Mouse (Mus musculus): Measurements from ENCODE around the gene Dchs1. TPM values are rescaled to one million over a fixed set of nuclear protein-coding genes. Genes with fewer than 3 reads are reported as not detected.
A peak's percentile ranks its signal among the peaks of the same experiment; 100 is the strongest.
"Not testable (repeated sequence)": the region's sequence is repeated elsewhere in the genome, so short reads cannot be mapped to it uniquely, and the experiment has no call there.

Dchs1 gene
- polyA plus RNA-seq, 1 experiment from 2014 or later, result 7.6 TPM

GRCm38 (mm10) chr7:105736264-105736901 is 51.1 kb downstream of the Dchs1 start, which contains the start of gene Ilk:
TSS of gene Ilk (plus strand) at chr7:105736592.
- ATAC-seq (replicated peaks; ENCODE audit: insufficient number of reproducible peaks, low FRiP score, low TSS enrichment), result peak; percentile 96
- 1% methylated on average over 42 of the region's 62 CpGs for WGBS (ENCODE audit: insufficient replicate concordance)
- peak within 1 kb of the TSS; percentile 71 for H3K4me3 ChIP-seq (ENCODE audit: low read depth, low read length)
- no peaks in the 10 kb centered on the region for H3K9me3 ChIP-seq (replicated peaks; ENCODE audit: control insufficient read depth, low read length)
- no peaks in the 10 kb centered on the region for H3K27me3 ChIP-seq (ENCODE audit: control insufficient read depth, insufficient read depth, low read length)
- peaks cover 23% of the 10 kb centered on the region for H3K4me1 ChIP-seq (ENCODE audit: control insufficient read depth, insufficient read depth, low read length)
- peaks cover 29% of the 10 kb centered on the region for H3K36me3 ChIP-seq (ENCODE audit: control insufficient read depth, insufficient read depth, low read length)
- H3K4me2 ChIP-seq, result peak within 1 kb of the TSS; percentile 78
- peak within 1 kb of the TSS; percentile 97 for H3K27ac ChIP-seq (ENCODE audit: low read depth, low read length)
- peak within 1 kb of the TSS; percentile 98 for H3K9ac ChIP-seq (ENCODE audit: low read depth, low read length)

- not testable (repeated sequence) for H3K27ac ChIP-seq (ENCODE audit: low read depth, low read length); ATAC-seq (replicated peaks; ENCODE audit: insufficient number of reproducible peaks, low FRiP score, low TSS enrichment); H3K9me3 ChIP-seq (replicated peaks; ENCODE audit: control insufficient read depth, low read length); H3K27me3 ChIP-seq (ENCODE audit: control insufficient read depth, insufficient read depth, low read length)
- Histone ChIP-seq H3K4me3 (ENCODE audit: low read depth, low read length) (peak overlapping the region; percentile 71), H3K4me1 (ENCODE audit: control insufficient read depth, insufficient read depth, low read length) (peaks cover 23% of the 10 kb centered on the region), H3K9ac (ENCODE audit: low read depth, low read length) (peak overlapping the region; percentile 98), H3K4me2 (peak overlapping the region; percentile 78), H3K36me3 (ENCODE audit: control insufficient read depth, insufficient read depth, low read length) (peaks cover 21% of the 10 kb centered on the region)
- WGBS (ENCODE audit: insufficient replicate concordance), result 48% methylated on average over 4 of the region's 4 CpGs
These were observed 52.0 kb downstream of the Dchs1 start for GRCm38 (mm10) chr7:105735464-105735863.

DNA sequence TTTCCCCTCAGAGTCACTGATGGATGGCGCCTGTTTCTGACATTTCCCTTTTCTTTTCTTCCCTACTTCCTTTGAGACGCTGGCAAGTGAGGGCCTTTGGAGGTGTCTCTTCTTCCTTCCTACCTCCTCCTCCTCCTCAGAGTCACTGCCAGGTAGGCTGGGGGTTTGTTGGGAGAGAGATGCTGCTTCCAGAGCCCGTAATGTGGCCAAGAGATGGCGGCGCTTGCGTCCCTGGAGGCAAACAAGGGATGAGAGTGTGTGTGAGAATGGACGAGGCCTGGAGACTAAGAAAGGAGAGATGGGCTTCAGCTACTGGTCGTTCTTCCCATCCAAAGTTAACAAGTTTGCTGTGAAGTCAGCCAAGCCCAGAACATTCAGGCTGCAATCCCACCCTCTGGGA is 52.6 kb downstream of the Dchs1 start:
- no peak for ATAC-seq (replicated peaks; ENCODE audit: insufficient number of reproducible peaks, low FRiP score, low TSS enrichment)
- Histone ChIP-seq H3K27ac (ENCODE audit: low read depth, low read length) (no peak overlapping the region), H3K4me2 (peak overlapping the region; percentile 78), H3K4me3 (ENCODE audit: low read depth, low read length) (no peak overlapping the region), H3K9ac (ENCODE audit: low read depth, low read length) (no peak overlapping the region), H3K9me3 (replicated peaks; ENCODE audit: control insufficient read depth, low read length) (no peaks in the 10 kb centered on the region), H3K4me1 (ENCODE audit: control insufficient read depth, insufficient read depth, low read length) (peaks cover 23% of the 10 kb centered on the region), H3K36me3 (ENCODE audit: control insufficient read depth, insufficient read depth, low read length) (peaks cover 19% of the 10 kb centered on the region), H3K27me3 (ENCODE audit: control insufficient read depth, insufficient read depth, low read length) (no peaks in the 10 kb centered on the region)
- WGBS (ENCODE audit: insufficient replicate concordance), result 85% methylated on average over 8 of the region's 8 CpGs

DNA sequence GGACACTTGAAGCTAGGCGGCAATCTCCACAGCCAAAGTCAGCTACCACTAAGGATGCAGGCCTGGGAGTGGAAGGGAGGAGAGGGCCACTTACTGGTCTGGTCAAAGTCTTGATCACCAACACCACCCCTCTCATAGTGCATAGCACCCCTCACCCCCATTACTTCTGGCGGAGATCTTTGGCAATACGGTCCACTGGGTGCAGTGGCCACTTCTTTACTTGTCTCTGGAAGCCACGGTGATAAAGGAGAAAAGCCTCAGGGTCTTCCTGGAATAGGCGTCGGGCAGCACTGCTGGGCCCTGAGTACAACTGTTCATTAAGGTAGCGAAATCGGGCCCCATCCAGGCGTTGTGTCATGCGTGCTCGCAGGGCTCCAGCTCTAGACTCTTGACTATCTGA is 53.6 kb downstream of the Dchs1 start:
- Histone ChIP-seq H3K27me3 (ENCODE audit: control insufficient read depth, insufficient read depth, low read length) (no peaks in the 10 kb centered on the region), H3K4me1 (ENCODE audit: control insufficient read depth, insufficient read depth, low read length) (peaks cover 15% of the 10 kb centered on the region), H3K9me3 (replicated peaks; ENCODE audit: control insufficient read depth, low read length) (no peaks in the 10 kb centered on the region), H3K4me2 (no peak overlapping the region), H3K36me3 (ENCODE audit: control insufficient read depth, insufficient read depth, low read length) (peaks cover 27% of the 10 kb centered on the region), H3K27ac (ENCODE audit: low read depth, low read length) (no peak overlapping the region), H3K9ac (ENCODE audit: low read depth, low read length) (no peak overlapping the region), H3K4me3 (ENCODE audit: low read depth, low read length) (no peak overlapping the region)
- ATAC-seq (replicated peaks; ENCODE audit: insufficient number of reproducible peaks, low FRiP score, low TSS enrichment), result no peak
- WGBS (ENCODE audit: insufficient replicate concordance), result 89% methylated on average over 11 of the region's 11 CpGs

DNA sequence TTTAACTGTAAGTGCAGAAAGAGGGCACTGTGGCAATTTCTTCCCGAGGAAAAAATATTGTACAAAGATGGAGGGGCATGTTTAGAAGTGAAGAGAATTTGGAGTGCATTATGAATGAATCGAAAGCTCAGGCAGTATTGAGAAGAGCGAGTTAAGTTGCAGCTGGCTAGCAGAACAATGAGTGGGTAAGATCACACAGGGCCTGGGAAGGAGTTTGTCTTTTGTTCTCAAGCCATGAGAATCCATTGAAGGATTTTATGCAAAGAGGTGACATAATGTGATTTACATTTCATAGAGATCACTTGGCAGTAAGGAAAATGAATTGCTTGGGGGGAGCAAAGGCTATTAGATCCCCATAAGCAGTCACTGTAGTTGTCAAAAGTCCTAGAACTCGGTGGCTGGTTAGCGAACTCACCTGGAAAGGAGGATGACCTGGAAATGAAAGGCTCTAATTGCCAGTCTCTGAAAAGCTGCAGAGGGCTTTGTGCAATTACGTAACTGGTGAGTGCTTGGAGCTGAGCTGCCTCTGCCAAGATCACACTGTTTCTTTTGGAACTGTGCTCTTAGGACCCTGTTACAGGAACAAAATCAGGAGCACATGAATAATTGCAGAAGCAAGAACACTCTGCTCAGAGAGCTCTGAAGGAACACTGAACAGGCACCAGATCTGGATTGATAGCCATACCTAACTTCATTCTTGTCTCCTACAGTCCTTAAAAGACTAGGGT is 58.6 kb downstream of the Dchs1 start:
- no peaks in the 10 kb centered on the region for H3K4me1 ChIP-seq (ENCODE audit: control insufficient read depth, insufficient read depth, low read length)
- H3K36me3 ChIP-seq (ENCODE audit: control insufficient read depth, insufficient read depth, low read length), result peaks cover 21% of the 10 kb centered on the region
- H3K4me2 ChIP-seq, result no peak overlapping the region
- no peak overlapping the region for H3K9ac ChIP-seq (ENCODE audit: low read depth, low read length)
- no peak overlapping the region for H3K4me3 ChIP-seq (ENCODE audit: low read depth, low read length)
- H3K27ac ChIP-seq (ENCODE audit: low read depth, low read length), result no peak overlapping the region
- H3K9me3 ChIP-seq (replicated peaks; ENCODE audit: control insufficient read depth, low read length), result no peaks in the 10 kb centered on the region
- no peaks in the 10 kb centered on the region for H3K27me3 ChIP-seq (ENCODE audit: control insufficient read depth, insufficient read depth, low read length)
- 86% methylated on average over 6 of the region's 6 CpGs for WGBS (ENCODE audit: insufficient replicate concordance)
- no peak for ATAC-seq (replicated peaks; ENCODE audit: insufficient number of reproducible peaks, low FRiP score, low TSS enrichment)

DNA sequence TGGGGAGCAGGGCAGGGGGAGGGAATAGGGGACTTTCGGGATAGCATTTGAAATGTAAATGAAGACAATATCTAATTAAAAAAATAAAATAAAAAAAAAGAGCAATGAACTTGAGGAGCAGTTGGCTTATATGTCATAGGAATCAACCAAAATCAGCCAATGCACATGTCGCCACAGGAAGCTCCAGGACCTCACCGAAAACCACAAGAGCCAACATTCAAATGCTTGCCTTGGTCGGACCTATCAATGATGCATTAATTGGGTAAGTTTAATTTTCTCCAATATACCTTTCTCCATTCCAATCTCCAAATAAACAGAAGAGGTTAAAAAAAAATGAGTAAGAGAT is 60.5 kb downstream of the Dchs1 start:
- H3K4me1 ChIP-seq (ENCODE audit: control insufficient read depth, insufficient read depth, low read length), result no peaks in the 10 kb centered on the region
- WGBS (ENCODE audit: insufficient replicate concordance), result 88% methylated on average over 4 of the region's 4 CpGs

GRCm38 (mm10) chr7:105726144-105726979 is 61.1 kb downstream of the Dchs1 start:
- no peak overlapping the region for H3K4me3 ChIP-seq (ENCODE audit: low read depth, low read length)
- H3K9me3 ChIP-seq (replicated peaks; ENCODE audit: control insufficient read depth, low read length), result no peaks in the 10 kb centered on the region
- ATAC-seq (replicated peaks; ENCODE audit: insufficient number of reproducible peaks, low FRiP score, low TSS enrichment), result peak; percentile 59
- no peak overlapping the region for H3K9ac ChIP-seq (ENCODE audit: low read depth, low read length)
- no peaks in the 10 kb centered on the region for H3K27me3 ChIP-seq (ENCODE audit: control insufficient read depth, insufficient read depth, low read length)
- H3K4me2 ChIP-seq, result no peak overlapping the region
- no peak overlapping the region for H3K27ac ChIP-seq (ENCODE audit: low read depth, low read length)
- no peaks in the 10 kb centered on the region for H3K4me1 ChIP-seq (ENCODE audit: control insufficient read depth, insufficient read depth, low read length)
- peaks cover 9% of the 10 kb centered on the region; the same call in 1 of the 2 replicates for H3K36me3 ChIP-seq (ENCODE audit: control insufficient read depth, insufficient read depth, low read length)
- 80% methylated on average over 4 of the region's 4 CpGs for WGBS (ENCODE audit: insufficient replicate concordance)

More for the DNA sequence above, 60.5 kb downstream of the Dchs1 start:
- no peaks in the 10 kb centered on the region for H3K9me3 ChIP-seq (replicated peaks; ENCODE audit: control insufficient read depth, low read length)
- no peak; the same call in 1 of the 2 replicates for ATAC-seq (replicated peaks; ENCODE audit: insufficient number of reproducible peaks, low FRiP score, low TSS enrichment)
- peaks cover 9% of the 10 kb centered on the region; the same call in 1 of the 2 replicates for H3K36me3 ChIP-seq (ENCODE audit: control insufficient read depth, insufficient read depth, low read length)
- H3K27ac ChIP-seq (ENCODE audit: low read depth, low read length), result no peak overlapping the region
- no peak overlapping the region for H3K4me3 ChIP-seq (ENCODE audit: low read depth, low read length)
- H3K4me2 ChIP-seq, result no peak overlapping the region
- no peak overlapping the region for H3K9ac ChIP-seq (ENCODE audit: low read depth, low read length)
- H3K27me3 ChIP-seq (ENCODE audit: control insufficient read depth, insufficient read depth, low read length), result no peaks in the 10 kb centered on the region

DNA sequence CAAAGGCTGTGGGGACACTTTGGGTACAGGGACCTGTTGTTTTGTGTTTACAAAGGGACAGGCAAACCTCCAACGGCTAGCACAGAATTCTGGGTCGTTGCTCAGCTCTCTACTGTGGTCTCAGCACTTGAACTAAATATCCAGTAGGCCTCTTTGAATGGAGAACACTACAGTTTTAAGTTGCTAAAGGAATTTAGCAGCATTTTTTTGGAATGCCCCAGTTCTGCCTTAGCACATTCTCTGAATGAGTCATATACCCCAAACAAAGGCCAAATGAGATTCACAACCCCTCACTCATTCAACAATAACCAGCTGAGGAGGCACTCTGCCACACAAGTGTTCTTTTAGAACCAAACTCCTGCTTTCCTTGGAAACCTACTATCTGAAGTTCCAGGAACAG is 65.5 kb downstream of the Dchs1 start:
- 67% methylated on average over 2 of the region's 2 CpGs for WGBS (ENCODE audit: insufficient replicate concordance)
- no peak overlapping the region for H3K27ac ChIP-seq (ENCODE audit: low read depth, low read length)

More for the DNA sequence above, 65.5 kb downstream of the Dchs1 start:
- Histone ChIP-seq H3K27me3 (ENCODE audit: control insufficient read depth, insufficient read depth, low read length) (no peaks in the 10 kb centered on the region), H3K4me3 (ENCODE audit: low read depth, low read length) (no peak overlapping the region), H3K4me2 (no peak overlapping the region), H3K4me1 (ENCODE audit: control insufficient read depth, insufficient read depth, low read length) (no peaks in the 10 kb centered on the region), H3K9ac (ENCODE audit: low read depth, low read length) (no peak overlapping the region), H3K36me3 (ENCODE audit: control insufficient read depth, insufficient read depth, low read length) (no peaks in the 10 kb centered on the region), H3K9me3 (replicated peaks; ENCODE audit: control insufficient read depth, low read length) (no peaks in the 10 kb centered on the region)
- no peak for ATAC-seq (replicated peaks; ENCODE audit: insufficient number of reproducible peaks, low FRiP score, low TSS enrichment)
